Mouse (Mus musculus) liver, embryonic 14.5 days (tissue): ENCODE data around the gene Rasef.

Experiments
- CTCF ChIP-seq: IDR thresholded peaks from 2 replicates; pipeline ENCODE4 v1.5.1; 2016; ENCODE audit warnings: antibody characterized with exemption, low read depth, control low read depth
- EP300 ChIP-seq: IDR thresholded peaks from 2 replicates; pipeline ENCODE4 v1.6.1; 2016; ENCODE audit warnings: antibody characterized with exemption, low read depth

DNA sequence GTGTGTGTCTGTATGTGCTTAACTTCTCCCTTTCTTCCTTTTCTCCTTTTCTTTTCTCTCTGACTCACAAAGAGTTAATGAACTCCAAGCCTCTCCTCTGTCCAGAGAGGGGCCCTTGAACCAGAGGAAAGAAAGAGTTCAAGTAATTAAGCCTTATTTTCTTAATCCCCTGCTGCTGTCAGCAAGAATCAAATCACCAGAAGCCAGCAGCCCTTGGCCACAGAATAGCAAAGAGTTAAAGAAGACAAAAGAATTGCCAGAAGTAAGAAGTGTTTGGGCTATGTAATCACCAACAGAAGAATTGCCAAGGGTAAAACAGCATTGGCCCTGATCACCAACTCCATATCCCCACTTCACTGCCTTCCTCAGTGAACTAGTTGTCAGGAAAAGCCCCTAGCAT lies 20.2 kb downstream of the Rasef start:
- TF ChIP-seq CTCF (no peak), EP300 (no peak)
